ENCODE assay signal across 8 mouse cellular contexts in genomic region chr14:73509765-73510423, GRCm38 (mm10). TPM values are rescaled to one million over a fixed set of nuclear protein-coding genes. Genes with fewer than 3 reads are reported as not detected.
DNase-seq lines count a peak whose midpoint lies in the region; ATAC-seq lines count a peak whose summit lies in the region.

Med4 (plus strand) TSS chr14:73510025.

- peak; percentile 88 for ATAC-seq in heart, embryonic 13.5 days (ENCODE audit: extremely low read depth, insufficient number of reproducible peaks, low FRiP score, low TSS enrichment)
- ATAC-seq in liver, embryonic 12.5 days = peak; percentile 89
- peak; percentile 94 for ATAC-seq in stomach, embryonic 15.5 days (ENCODE audit: insufficient read depth, low FRiP score, low read depth)

- WGBS in heart, embryonic 13.5 days = under 1% methylated on average over 40 of the region's 41 CpGs
- WGBS in liver, embryonic 12.5 days (ENCODE audit: insufficient replicate concordance) = 2% methylated on average over 41 of the region's 41 CpGs
- WGBS in stomach, embryonic 15.5 days = under 1% methylated on average over 37 of the region's 41 CpGs

- no peaks in the 10 kb centered on the region for H3K27me3 ChIP-seq in heart, embryonic 13.5 days (replicated peaks)
- no peaks in the 10 kb centered on the region for H3K27me3 ChIP-seq in liver, embryonic 12.5 days (replicated peaks)
- H3K27me3 ChIP-seq in stomach, embryonic 15.5 days (replicated peaks) = no peaks in the 10 kb centered on the region

- peak within 1 kb of the TSS; percentile 93 for H3K9ac ChIP-seq in heart, embryonic 13.5 days
- peak within 1 kb of the TSS; percentile 91 for H3K9ac ChIP-seq in liver, embryonic 12.5 days
- H3K9ac ChIP-seq in stomach, embryonic 15.5 days = peak within 1 kb of the TSS; percentile 92

- peak; percentile 95 for DNase-seq in CD4-positive, CD25-positive, alpha-beta regulatory T cell, adult 2 months (ENCODE audit: low read depth, low spot score)
- peak; percentile 46 for DNase-seq in fat pad, adult 2 months (ENCODE audit: extremely low read depth, low read depth, low spot score)
- DNase-seq in kidney, postnatal 10 days = peak; percentile 96
- DNase-seq in natural killer cell, adult 2 months (ENCODE audit: low spot score in 2 of 2) = peak; percentile 93 to 94

- no peaks in the 10 kb centered on the region for H3K9me3 ChIP-seq in heart, embryonic 13.5 days
- H3K9me3 ChIP-seq in liver, embryonic 12.5 days (replicated peaks) = no peaks in the 10 kb centered on the region
- H3K9me3 ChIP-seq in stomach, embryonic 15.5 days = no peaks in the 10 kb centered on the region

- H3K27ac ChIP-seq in brown adipose tissue, adult 24 weeks (replicated peaks; ENCODE audit: low read depth, low read length) = 0 out of 2 replicates have a peak within 1 kb of the TSS, but pooled peaks have one; percentile 36
- no peak within 1 kb of the TSS for H3K27ac ChIP-seq in heart, embryonic 13.5 days (replicated peaks)
- H3K27ac ChIP-seq in liver, embryonic 12.5 days = peak within 1 kb of the TSS; percentile 68
- H3K27ac ChIP-seq in stomach, embryonic 15.5 days = peak within 1 kb of the TSS; percentile 31; the same call in 1 of the 2 replicates

- H3K36me3 ChIP-seq in heart, embryonic 13.5 days = peaks cover 30% of the 10 kb centered on the region
- peaks cover 24% of the 10 kb centered on the region for H3K36me3 ChIP-seq in liver, embryonic 12.5 days
- 0 out of 2 replicates have a peak, but pooled peaks cover 2% of the 10 kb centered on the region for H3K36me3 ChIP-seq in stomach, embryonic 15.5 days

- peaks cover 15% of the 10 kb centered on the region for H3K4me1 ChIP-seq in brown adipose tissue, adult 24 weeks (ENCODE audit: control insufficient read depth, insufficient read depth, insufficient read length, low read length)
- peaks cover 23% of the 10 kb centered on the region for H3K4me1 ChIP-seq in heart, embryonic 13.5 days
- peaks cover 37% of the 10 kb centered on the region for H3K4me1 ChIP-seq in liver, embryonic 12.5 days
- H3K4me1 ChIP-seq in stomach, embryonic 15.5 days = peaks cover 6% of the 10 kb centered on the region; the same call in 1 of the 2 replicates

- peak within 1 kb of the TSS; percentile 87 for H3K4me3 ChIP-seq in brown adipose tissue, adult 24 weeks (ENCODE audit: insufficient read depth, low read depth, low read length)
- peak within 1 kb of the TSS; percentile 85 for H3K4me3 ChIP-seq in heart, embryonic 13.5 days
- peak within 1 kb of the TSS; percentile 97 for H3K4me3 ChIP-seq in liver, embryonic 12.5 days
- H3K4me3 ChIP-seq in stomach, embryonic 15.5 days (replicated peaks) = peak within 1 kb of the TSS; percentile 95

- H3K4me2 ChIP-seq in heart, embryonic 13.5 days = peak within 1 kb of the TSS; percentile 72
- H3K4me2 ChIP-seq in liver, embryonic 12.5 days = peak within 1 kb of the TSS; percentile 91
- peak within 1 kb of the TSS; percentile 90 for H3K4me2 ChIP-seq in stomach, embryonic 15.5 days

RNA-seq across cellular contexts. Expression of gene Med4, which starts in this region (rescaled TPM):
- 14.7 and 23.5 TPM in 2 replicates for polyA plus RNA-seq in brown adipose tissue, adult 24 weeks (2012; ENCODE audit: insufficient read depth, insufficient read length, missing spikeins)
- polyA plus RNA-seq in heart, embryonic 13.5 days (2015; fragmentation: Nextera tagmentation; extraction: Ambion mirVana) = 46.8 and 57.5 TPM in 2 replicates
- polyA plus RNA-seq in liver, embryonic 12.5 days (2016; fragmentation: Nextera tagmentation; extraction: Ambion mirVana) = 43.0 and 45.1 TPM in 2 replicates
- polyA plus RNA-seq in stomach, embryonic 15.5 days (2015; fragmentation: Nextera tagmentation; extraction: Ambion mirVana) = 70.9 TPM in 2 replicates

Comparison
In these comparisons a context has a peak if more than half of its experiments do, and no peak if none do; other contexts are left out.
1. DNase-seq: peak in every context shown above with its lines; median percentile 96 in kidney, postnatal 10 days; 95 in CD4-positive, CD25-positive, alpha-beta regulatory T cell, adult 2 months; 94 in natural killer cell, adult 2 months; 46 in fat pad, adult 2 months.